Mouse (Mus musculus): ENCODE measurements around the gene Gm47791.

The Gm47791 gene

GRCm38 (mm10) chr1:82795211-82795610, 24.2 kb upstream of the Gm47791 start:
- Histone ChIP-seq H3K27me3 (ENCODE audit: insufficient read depth, low read length) (peaks cover 10% of the 10 kb centered on the region), H3K4me3 (replicated peaks; ENCODE audit: low read length) (no peak overlapping the region), H3K9me3 (ENCODE audit: low read length) (no peaks in the 10 kb centered on the region), H3K36me3 (ENCODE audit: insufficient read depth, low read length) (no peaks in the 10 kb centered on the region), H3K4me1 (replicated peaks; ENCODE audit: low read depth, low read length) (no peaks in the 10 kb centered on the region)
- no peak for TF ChIP-seq NANOG (IDR thresholded peaks at IDR 0.05; ENCODE audit: borderline replicate concordance, low read length)
- TF ChIP-seq POU5F1 (IDR thresholded peaks at IDR 0.05; ENCODE audit: borderline replicate concordance, low read length): no peak
- no peak for TF ChIP-seq CTCF (conservative IDR thresholded peaks at IDR 0.05; ENCODE audit: low read length)

- H3K4me3 ChIP-seq (replicated peaks; ENCODE audit: low read length): no peak overlapping the region
- H3K4me1 ChIP-seq (replicated peaks; ENCODE audit: low read depth, low read length): no peaks in the 10 kb centered on the region
- TF ChIP-seq NANOG (IDR thresholded peaks at IDR 0.05; ENCODE audit: borderline replicate concordance, low read length) (no peak), CTCF (conservative IDR thresholded peaks at IDR 0.05; ENCODE audit: low read length) (no peak), POU5F1 (IDR thresholded peaks at IDR 0.05; ENCODE audit: borderline replicate concordance, low read length) (no peak)
- no peaks in the 10 kb centered on the region for H3K9me3 ChIP-seq (ENCODE audit: low read length)
- 0 out of 2 replicates have a peak, but pooled peaks cover 7% of the 10 kb centered on the region for H3K27me3 ChIP-seq (ENCODE audit: insufficient read depth, low read length)
- no peaks in the 10 kb centered on the region for H3K36me3 ChIP-seq (ENCODE audit: insufficient read depth, low read length)
These were observed 22.9 kb upstream of the Gm47791 start for GRCm38 (mm10) chr1:82793986-82794385.

DNA sequence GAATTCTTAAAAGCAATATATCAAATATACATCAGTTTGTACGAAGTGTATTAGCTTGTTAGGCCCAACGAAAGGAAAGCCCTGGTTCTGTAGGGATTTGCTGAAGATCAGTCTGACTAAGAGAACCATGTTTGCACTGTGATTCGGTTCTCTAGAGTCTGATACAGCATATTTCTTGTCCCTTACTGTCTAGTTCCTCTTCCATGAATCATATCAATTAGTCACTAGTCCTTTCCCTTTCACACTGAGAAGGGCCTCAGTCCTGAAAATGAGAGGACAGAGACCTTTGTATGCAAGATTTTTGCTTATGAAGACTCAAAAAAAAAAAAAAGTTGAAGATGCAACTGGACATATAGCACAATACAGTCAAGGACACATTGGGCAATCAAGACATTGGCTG, 22.1 kb upstream of the Gm47791 start:
- TF ChIP-seq CTCF (conservative IDR thresholded peaks at IDR 0.05; ENCODE audit: low read length): no peak
- 0 out of 2 replicates have a peak, but pooled peaks cover 7% of the 10 kb centered on the region for H3K27me3 ChIP-seq (ENCODE audit: insufficient read depth, low read length)
- no peaks in the 10 kb centered on the region for H3K36me3 ChIP-seq (ENCODE audit: insufficient read depth, low read length)
- H3K4me3 ChIP-seq (replicated peaks; ENCODE audit: low read length): no peak overlapping the region
- H3K4me1 ChIP-seq (replicated peaks; ENCODE audit: low read depth, low read length): no peaks in the 10 kb centered on the region
- H3K9me3 ChIP-seq (ENCODE audit: low read length): no peaks in the 10 kb centered on the region

DNA sequence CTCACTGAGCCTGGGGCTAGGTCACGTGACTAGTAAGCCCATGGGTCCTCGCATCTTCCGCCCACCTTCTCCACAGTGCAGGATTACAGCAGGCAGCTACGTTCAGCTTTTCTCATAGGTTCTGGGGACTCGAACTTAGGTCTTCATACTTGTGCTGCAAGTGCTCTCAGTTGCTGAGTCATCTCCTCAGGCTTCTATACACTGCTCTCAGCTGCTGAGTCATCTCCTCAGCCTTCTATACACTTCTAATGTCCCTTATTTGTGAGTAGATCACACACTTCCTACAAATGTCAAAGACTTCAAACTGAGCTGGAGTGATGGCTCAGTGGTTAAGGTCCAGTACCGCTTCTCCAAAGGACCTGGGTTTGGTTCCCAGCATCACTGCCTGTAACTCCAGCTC, 21.2 kb upstream of the Gm47791 start:
- TF ChIP-seq POU5F1 (IDR thresholded peaks at IDR 0.05; ENCODE audit: borderline replicate concordance, low read length) (no peak), NANOG (IDR thresholded peaks at IDR 0.05; ENCODE audit: borderline replicate concordance, low read length) (no peak), CTCF (conservative IDR thresholded peaks at IDR 0.05; ENCODE audit: low read length) (no peak)
- no peak overlapping the region for H3K4me3 ChIP-seq (replicated peaks; ENCODE audit: low read length)
- 0 out of 2 replicates have a peak, but pooled peaks cover 7% of the 10 kb centered on the region for H3K27me3 ChIP-seq (ENCODE audit: insufficient read depth, low read length)
- H3K4me1 ChIP-seq (replicated peaks; ENCODE audit: low read depth, low read length): 0 out of 2 replicates have a peak, but pooled peaks cover 6% of the 10 kb centered on the region
- H3K36me3 ChIP-seq (ENCODE audit: insufficient read depth, low read length): no peaks in the 10 kb centered on the region
- no peaks in the 10 kb centered on the region for H3K9me3 ChIP-seq (ENCODE audit: low read length)

DNA sequence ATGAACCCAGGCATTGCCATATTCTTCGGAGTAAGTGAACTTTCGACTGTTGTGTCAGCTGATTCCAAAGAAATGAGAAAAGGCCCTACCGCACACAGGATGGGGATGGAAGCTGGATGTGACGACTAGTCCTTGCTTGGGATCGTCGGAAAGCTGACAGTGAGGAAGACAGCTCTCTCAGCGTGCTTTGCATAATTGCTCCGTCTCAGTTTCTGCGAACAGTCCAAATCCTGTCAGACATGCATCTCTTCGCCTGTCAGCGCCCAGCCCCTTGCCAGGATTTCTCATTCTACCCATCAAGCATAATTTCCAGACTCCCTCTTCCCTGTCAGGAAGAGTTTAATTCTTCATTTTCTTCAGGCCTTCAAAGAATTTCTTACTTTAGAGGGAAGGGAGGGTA, 20.1 kb upstream of the Gm47791 start:
- TF ChIP-seq POU5F1 (IDR thresholded peaks at IDR 0.05; ENCODE audit: borderline replicate concordance, low read length): no peak
- no peak for TF ChIP-seq NANOG (IDR thresholded peaks at IDR 0.05; ENCODE audit: borderline replicate concordance, low read length)
- no peak for TF ChIP-seq CTCF (conservative IDR thresholded peaks at IDR 0.05; ENCODE audit: low read length)

DNA sequence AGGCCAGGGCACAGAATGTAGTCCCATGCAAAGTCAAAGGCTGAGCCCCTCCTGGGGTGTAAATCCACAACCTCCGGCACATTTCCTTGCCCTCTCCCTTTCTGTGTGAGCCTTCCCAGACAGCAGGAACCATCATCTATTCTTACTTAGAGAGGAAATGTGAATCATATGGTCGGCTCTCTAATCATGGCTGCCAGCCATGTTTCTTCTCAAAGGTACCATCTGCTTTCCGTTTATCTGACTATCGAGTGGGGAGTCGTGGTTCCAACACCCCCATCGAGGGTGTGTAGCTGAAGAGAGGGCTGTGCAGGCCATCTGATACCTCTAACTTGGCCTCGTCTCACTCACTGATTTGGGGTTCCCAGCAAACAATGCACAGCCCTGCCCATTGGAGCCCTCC, 17.0 kb upstream of the Gm47791 start:
- Histone ChIP-seq H3K9me3 (ENCODE audit: low read length) (no peaks in the 10 kb centered on the region), H3K27me3 (ENCODE audit: insufficient read depth, low read length) (no peaks in the 10 kb centered on the region), H3K4me1 (replicated peaks; ENCODE audit: low read depth, low read length) (peaks cover 12% of the 10 kb centered on the region; the same call in 1 of the 2 replicates), H3K4me3 (replicated peaks; ENCODE audit: low read length) (no peak overlapping the region), H3K36me3 (ENCODE audit: insufficient read depth, low read length) (no peaks in the 10 kb centered on the region)
- TF ChIP-seq CTCF (conservative IDR thresholded peaks at IDR 0.05; ENCODE audit: low read length) (no peak), NANOG (IDR thresholded peaks at IDR 0.05; ENCODE audit: borderline replicate concordance, low read length) (no peak), POU5F1 (IDR thresholded peaks at IDR 0.05; ENCODE audit: borderline replicate concordance, low read length) (no peak)

More for the DNA sequence above, 20.1 kb upstream of the Gm47791 start:
- no peak overlapping the region for H3K4me3 ChIP-seq (replicated peaks; ENCODE audit: low read length)
- H3K27me3 ChIP-seq (ENCODE audit: insufficient read depth, low read length): 0 out of 2 replicates have a peak, but pooled peaks cover 3% of the 10 kb centered on the region
- 0 out of 2 replicates have a peak, but pooled peaks cover 6% of the 10 kb centered on the region for H3K4me1 ChIP-seq (replicated peaks; ENCODE audit: low read depth, low read length)
- no peaks in the 10 kb centered on the region for H3K36me3 ChIP-seq (ENCODE audit: insufficient read depth, low read length)
- no peaks in the 10 kb centered on the region for H3K9me3 ChIP-seq (ENCODE audit: low read length)

DNA sequence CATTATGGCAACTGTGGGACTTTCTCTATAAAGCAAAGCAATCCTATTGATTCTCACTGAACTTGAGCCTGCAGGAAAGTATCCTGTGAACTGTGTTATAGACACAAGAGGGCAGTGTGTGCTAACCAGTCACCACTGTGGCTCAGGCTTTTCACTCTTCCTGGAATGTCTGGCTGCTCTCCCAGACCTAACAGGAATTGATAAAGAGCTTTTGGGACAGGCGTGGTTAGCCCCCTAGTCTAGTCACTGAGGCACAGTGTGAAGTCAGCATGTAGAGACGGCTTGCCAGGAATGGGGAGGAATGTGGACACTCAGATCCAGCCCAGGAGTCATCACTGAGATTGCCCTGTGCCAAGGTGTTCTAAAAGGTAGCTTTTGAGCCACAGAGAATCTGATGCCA, 16.4 kb upstream of the Gm47791 start:
- no peaks in the 10 kb centered on the region for H3K9me3 ChIP-seq (ENCODE audit: low read length)
- no peak for TF ChIP-seq NANOG (IDR thresholded peaks at IDR 0.05; ENCODE audit: borderline replicate concordance, low read length)
- peak; percentile 42 for TF ChIP-seq CTCF (conservative IDR thresholded peaks at IDR 0.05; ENCODE audit: low read length)
- H3K4me3 ChIP-seq (replicated peaks; ENCODE audit: low read length): no peak overlapping the region
- peaks cover 12% of the 10 kb centered on the region; the same call in 1 of the 2 replicates for H3K4me1 ChIP-seq (replicated peaks; ENCODE audit: low read depth, low read length)
- H3K36me3 ChIP-seq (ENCODE audit: insufficient read depth, low read length): no peaks in the 10 kb centered on the region
- no peaks in the 10 kb centered on the region for H3K27me3 ChIP-seq (ENCODE audit: insufficient read depth, low read length)

DNA sequence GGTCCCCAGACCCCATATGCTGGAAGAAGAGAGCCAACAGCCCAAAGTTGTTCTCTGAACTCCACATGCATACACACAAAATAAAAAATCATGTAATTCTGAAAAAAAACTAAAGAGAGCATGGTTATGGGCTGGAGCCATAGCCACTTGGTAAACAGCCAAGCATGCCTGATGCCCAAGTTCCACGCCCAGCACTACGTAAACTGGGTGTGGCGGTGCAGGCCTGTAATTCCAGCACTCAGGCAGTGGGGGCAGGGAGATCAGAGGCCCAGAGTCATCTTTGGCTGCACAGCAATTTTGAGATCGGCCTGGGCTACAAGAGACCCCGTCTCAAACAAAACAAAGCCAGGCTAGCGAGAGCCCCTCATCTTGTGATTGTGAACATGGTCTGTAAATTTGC, 14.5 kb upstream of the Gm47791 start:
- TF ChIP-seq NANOG (IDR thresholded peaks at IDR 0.05; ENCODE audit: borderline replicate concordance, low read length) (no peak), CTCF (conservative IDR thresholded peaks at IDR 0.05; ENCODE audit: low read length) (no peak), POU5F1 (IDR thresholded peaks at IDR 0.05; ENCODE audit: borderline replicate concordance, low read length) (no peak)
- Histone ChIP-seq H3K9me3 (ENCODE audit: low read length) (no peaks in the 10 kb centered on the region), H3K4me3 (replicated peaks; ENCODE audit: low read length) (no peak overlapping the region), H3K27me3 (ENCODE audit: insufficient read depth, low read length) (no peaks in the 10 kb centered on the region), H3K36me3 (ENCODE audit: insufficient read depth, low read length) (no peaks in the 10 kb centered on the region), H3K4me1 (replicated peaks; ENCODE audit: low read depth, low read length) (peaks cover 12% of the 10 kb centered on the region; the same call in 1 of the 2 replicates)

DNA sequence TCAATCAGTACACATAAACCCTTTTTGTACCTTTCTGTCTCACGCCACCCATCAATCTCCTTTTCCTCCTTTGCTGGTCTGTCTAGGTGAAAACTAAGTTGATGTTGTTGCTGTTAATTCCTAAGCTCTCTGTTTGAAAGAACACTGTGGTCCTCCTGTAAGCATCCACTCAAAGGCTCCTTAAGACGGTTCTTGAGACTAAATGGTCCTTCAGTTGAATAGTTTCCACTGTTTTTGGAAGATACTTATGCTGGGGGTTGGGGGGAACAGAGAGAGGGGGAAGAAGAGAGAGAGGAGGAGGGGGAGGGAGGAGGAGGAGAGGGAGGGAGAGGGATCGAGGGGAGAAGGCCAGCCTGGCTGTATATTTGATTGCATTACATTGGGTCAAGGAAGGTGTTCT, 12.5 kb upstream of the Gm47791 start:
- Histone ChIP-seq H3K36me3 (ENCODE audit: insufficient read depth, low read length) (no peaks in the 10 kb centered on the region), H3K9me3 (ENCODE audit: low read length) (no peaks in the 10 kb centered on the region), H3K27me3 (ENCODE audit: insufficient read depth, low read length) (no peaks in the 10 kb centered on the region), H3K4me1 (replicated peaks; ENCODE audit: low read depth, low read length) (peaks cover 12% of the 10 kb centered on the region; the same call in 1 of the 2 replicates), H3K4me3 (replicated peaks; ENCODE audit: low read length) (no peak overlapping the region)
- no peak for TF ChIP-seq NANOG (IDR thresholded peaks at IDR 0.05; ENCODE audit: borderline replicate concordance, low read length)
